Mouse (Mus musculus): Measurements from ENCODE around the gene Trim41. TPM values are rescaled to one million over a fixed set of nuclear protein-coding genes. Genes with fewer than 3 reads are reported as not detected.

Gene Trim41
- total and polyA plus RNA-seq, 3 experiments, result 13.8 to 56.6 (median 56.5) TPM

GRCm38 (mm10) chr11:48767195-48767876 lies 49.8 kb downstream of the Trim41 start:
- Histone ChIP-seq H3K4me1 (ENCODE audit: insufficient read depth, low read depth, low read length) (peaks cover 6% of the 10 kb centered on the region; the same call in 1 of the 2 replicates), H3K36me3 (replicated peaks) (no peaks in the 10 kb centered on the region), H3K4me3 (ENCODE audit: low read depth, low read length) (no peak overlapping the region; the same call in 1 of the 2 replicates), H3K9me3 (replicated peaks) (no peaks in the 10 kb centered on the region), H3K27me3 (ENCODE audit: insufficient read depth, low read length) (peaks cover 14% of the 10 kb centered on the region)
- DNase-seq (ENCODE audit: low spot score), result no peak
- no peak for ATAC-seq (ENCODE audit: extremely low read depth, insufficient number of reproducible peaks, low FRiP score, poor library complexity, severe bottlenecking)
- TF ChIP-seq TAL1 (conservative IDR thresholded peaks at IDR 0.05; ENCODE audit: low read depth, low read length) (no peak), GATA1 (IDR thresholded peaks at IDR 0.05; ENCODE audit: borderline replicate concordance, low read length) (no peak), POLR2AphosphoS5 (IDR thresholded peaks at IDR 0.05; ENCODE audit: insufficient replicate concordance, low read depth, low read length) (no peak), CTCF (IDR thresholded peaks at IDR 0.05; ENCODE audit: low read depth, low read length) (no peak), GATA2 (IDR thresholded peaks at IDR 0.05; ENCODE audit: borderline replicate concordance, low read depth, low read length) (no peak)

GRCm38 (mm10) chr11:48764119-48764518 lies 53.0 kb downstream of the Trim41 start:
- no peak for ATAC-seq (ENCODE audit: extremely low read depth, insufficient number of reproducible peaks, low FRiP score, poor library complexity, severe bottlenecking)
- Histone ChIP-seq H3K4me3 (ENCODE audit: low read depth, low read length) (no peak overlapping the region), H3K4me1 (ENCODE audit: insufficient read depth, low read depth, low read length) (no peaks in the 10 kb centered on the region), H3K36me3 (replicated peaks) (no peaks in the 10 kb centered on the region), H3K9me3 (replicated peaks) (no peaks in the 10 kb centered on the region), H3K27me3 (ENCODE audit: insufficient read depth, low read length) (peaks cover 21% of the 10 kb centered on the region)
- no peak for TF ChIP-seq CTCF (IDR thresholded peaks at IDR 0.05; ENCODE audit: low read depth, low read length)
- no peak for TF ChIP-seq TAL1 (conservative IDR thresholded peaks at IDR 0.05; ENCODE audit: low read depth, low read length)
- no peak for TF ChIP-seq GATA1 (IDR thresholded peaks at IDR 0.05; ENCODE audit: borderline replicate concordance, low read length)
- no peak for TF ChIP-seq POLR2AphosphoS5 (IDR thresholded peaks at IDR 0.05; ENCODE audit: insufficient replicate concordance, low read depth, low read length)
- no peak for TF ChIP-seq GATA2 (IDR thresholded peaks at IDR 0.05; ENCODE audit: borderline replicate concordance, low read depth, low read length)
- DNase-seq (ENCODE audit: low spot score), result no peak

- no peaks in the 10 kb centered on the region for H3K36me3 ChIP-seq (replicated peaks)
- TF ChIP-seq TAL1 (conservative IDR thresholded peaks at IDR 0.05; ENCODE audit: low read depth, low read length), result no peak
- TF ChIP-seq GATA2 (IDR thresholded peaks at IDR 0.05; ENCODE audit: borderline replicate concordance, low read depth, low read length), result no peak
- no peak for TF ChIP-seq POLR2AphosphoS5 (IDR thresholded peaks at IDR 0.05; ENCODE audit: insufficient replicate concordance, low read depth, low read length)
- no peak for TF ChIP-seq GATA1 (IDR thresholded peaks at IDR 0.05; ENCODE audit: borderline replicate concordance, low read length)
- TF ChIP-seq CTCF (IDR thresholded peaks at IDR 0.05; ENCODE audit: low read depth, low read length), result no peak
- no peaks in the 10 kb centered on the region for H3K9me3 ChIP-seq (replicated peaks)
- DNase-seq (ENCODE audit: low spot score), result no peak
- ATAC-seq (ENCODE audit: extremely low read depth, insufficient number of reproducible peaks, low FRiP score, poor library complexity, severe bottlenecking), result no peak
- H3K4me1 ChIP-seq (ENCODE audit: insufficient read depth, low read depth, low read length), result no peaks in the 10 kb centered on the region
- no peak overlapping the region for H3K4me3 ChIP-seq (ENCODE audit: low read depth, low read length)
- peaks cover 20% of the 10 kb centered on the region for H3K27me3 ChIP-seq (ENCODE audit: insufficient read depth, low read length)
These were observed 58.1 kb downstream of the Trim41 start for GRCm38 (mm10) chr11:48759021-48759420.

Other genes with a start within 250 kb of the Trim41 start
- 2,186 and 2,188 TPM in 2 replicates for gene Rack1, start 17.0 kb downstream of the Trim41 start, total RNA-seq (2014; fragmentation: Nextera tagmentation)
- 1,964 and 2,298 TPM in 2 replicates for gene Rack1, start 17.0 kb downstream of the Trim41 start, total RNA-seq (2017)
- 2,955 and 7,700 TPM in 2 replicates for gene Rack1, start 17.0 kb downstream of the Trim41 start, polyA plus RNA-seq (2012)
- 1.2 and 4.0 TPM in 2 replicates for gene Trim7, start 8.8 kb upstream of the Trim41 start, total RNA-seq (2014; fragmentation: Nextera tagmentation)
- gene Trim7, start 8.8 kb upstream of the Trim41 start, total RNA-seq (2017), result 2.3 and 3.0 TPM in 2 replicates
- gene Trim7, start 8.8 kb upstream of the Trim41 start, polyA plus RNA-seq (2012), result 0.59 and 0.67 TPM in 2 replicates
- 22.1 and 22.5 TPM in 2 replicates for gene Gm12184, start 9.3 kb upstream of the Trim41 start, total RNA-seq (2014; fragmentation: Nextera tagmentation)
- 15.3 and 16.3 TPM in 2 replicates for gene Gm12184, start 9.3 kb upstream of the Trim41 start, total RNA-seq (2017)
- 47.2 and 49.5 TPM in 2 replicates for gene Gm12184, start 9.3 kb upstream of the Trim41 start, polyA plus RNA-seq (2012)
- gene Irgm1, start 54.3 kb upstream of the Trim41 start, total RNA-seq (2014; fragmentation: Nextera tagmentation), result 39.3 and 44.2 TPM in 2 replicates
- 73.5 and 75.4 TPM in 2 replicates for gene Irgm1, start 54.3 kb upstream of the Trim41 start, total RNA-seq (2017)
- gene Irgm1, start 54.3 kb upstream of the Trim41 start, polyA plus RNA-seq (2012), result 2.3 and 2.9 TPM in 2 replicates
- gene Gm5431, start 84.9 kb upstream of the Trim41 start, total RNA-seq (2014; fragmentation: Nextera tagmentation), result not detected in 2 replicates
- gene Gm5431, start 84.9 kb upstream of the Trim41 start, total RNA-seq (2017), result 0.06 and 0.11 TPM in 2 replicates
- gene Gm5431, start 84.9 kb upstream of the Trim41 start, polyA plus RNA-seq (2012), result not detected in 2 replicates
- 1.8 and 5.8 TPM in 2 replicates for gene Psme2b, start 128.8 kb upstream of the Trim41 start, total RNA-seq (2014; fragmentation: Nextera tagmentation)
- 7.6 and 9.0 TPM in 2 replicates for gene Psme2b, start 128.8 kb upstream of the Trim41 start, total RNA-seq (2017)
- gene Psme2b, start 128.8 kb upstream of the Trim41 start, polyA plus RNA-seq (2012), result 1.9 and 2.7 TPM in 2 replicates
- gene Olfr56, start 161.5 kb upstream of the Trim41 start, total RNA-seq (2014; fragmentation: Nextera tagmentation), result 0.24 TPM in 1 of 2 replicates, not detected in the other
- gene Olfr56, start 161.5 kb upstream of the Trim41 start, total RNA-seq (2017), result 0.27 and 0.46 TPM in 2 replicates
- 0.01 TPM in 1 of 2 replicates, not detected in the other for gene Olfr56, start 161.5 kb upstream of the Trim41 start, polyA plus RNA-seq (2012)
- gene 9930111J21Rik1, start 162.0 kb upstream of the Trim41 start, total RNA-seq (2014; fragmentation: Nextera tagmentation), result 1.1 and 3.9 TPM in 2 replicates
- 2.0 and 2.5 TPM in 2 replicates for gene 9930111J21Rik1, start 162.0 kb upstream of the Trim41 start, total RNA-seq (2017)
- 0.02 TPM in 1 of 2 replicates, not detected in the other for gene 9930111J21Rik1, start 162.0 kb upstream of the Trim41 start, polyA plus RNA-seq (2012)
- gene Gm12185, start 174.9 kb upstream of the Trim41 start, total RNA-seq (2014; fragmentation: Nextera tagmentation), result 0.15 TPM in 1 of 2 replicates, not detected in the other
- 0.33 and 0.52 TPM in 2 replicates for gene Gm12185, start 174.9 kb upstream of the Trim41 start, total RNA-seq (2017)
- gene Gm12185, start 174.9 kb upstream of the Trim41 start, polyA plus RNA-seq (2012), result not detected in 2 replicates
- 5.3 TPM in 1 of 2 replicates, not detected in the other for gene Tgtp1, start 176.8 kb upstream of the Trim41 start, total RNA-seq (2014; fragmentation: Nextera tagmentation)
- gene Tgtp1, start 176.8 kb upstream of the Trim41 start, total RNA-seq (2017), result 0.76 and 1.9 TPM in 2 replicates
- gene Tgtp1, start 176.8 kb upstream of the Trim41 start, polyA plus RNA-seq (2012), result 0.02 and 0.03 TPM in 2 replicates
- 4.6 and 7.8 TPM in 2 replicates for gene 9930111J21Rik2, start 233.9 kb upstream of the Trim41 start, total RNA-seq (2014; fragmentation: Nextera tagmentation)
- 2.9 and 4.1 TPM in 2 replicates for gene 9930111J21Rik2, start 233.9 kb upstream of the Trim41 start, total RNA-seq (2017)
- gene 9930111J21Rik2, start 233.9 kb upstream of the Trim41 start, polyA plus RNA-seq (2012), result 0.04 and 0.07 TPM in 2 replicates
- gene Tgtp2, start 246.9 kb upstream of the Trim41 start, total RNA-seq (2014; fragmentation: Nextera tagmentation), result 8.3 and 10.0 TPM in 2 replicates
- 23.1 and 25.2 TPM in 2 replicates for gene Tgtp2, start 246.9 kb upstream of the Trim41 start, total RNA-seq (2017)
- 0.20 and 0.26 TPM in 2 replicates for gene Tgtp2, start 246.9 kb upstream of the Trim41 start, polyA plus RNA-seq (2012)